In genomic region chr16:74131370-74131769, GRCm38 (mm10) we compare ENCODE assay signal across 16 mouse cellular contexts.
"Had no signal": no experiment of that assay in that cellular context is flagged by ENCODE, and none has a peak within 500 bp of the region (broad histone marks: within the 10 kb centered on the region; RNA-seq: fewer than 3 reads in every experiment).

No protein-coding gene starts in this region.

- H3K36me3 ChIP-seq: neural tube, embryonic 13.5 days; neural tube, embryonic 15.5 days; stomach, embryonic 15.5 days had no signal

- H3K4me3 ChIP-seq: neural tube, embryonic 13.5 days; neural tube, embryonic 15.5 days; stomach, embryonic 15.5 days had no signal

- H3K9me3 ChIP-seq: neural tube, embryonic 13.5 days; neural tube, embryonic 15.5 days; stomach, embryonic 15.5 days had no signal

- H3K4me2 ChIP-seq: neural tube, embryonic 13.5 days; neural tube, embryonic 15.5 days; stomach, embryonic 15.5 days had no signal

- H3K9ac ChIP-seq: neural tube, embryonic 13.5 days; neural tube, embryonic 15.5 days; stomach, embryonic 15.5 days had no signal

- DNase-seq: retina, postnatal 1 day; right cerebral cortex, adult 18-20 months; right cerebral cortex, postnatal 14 days; right cerebral cortex, postnatal 25 days; right cerebral cortex, postnatal 4 days; spleen, adult 18-20 months; thymus, adult 18-20 months; thymus, adult 2 months; thymus, postnatal 14 days; thymus, postnatal 25 days; thymus, postnatal 36 days; thymus, postnatal 4 days had no signal

- H3K4me1 ChIP-seq: stomach, embryonic 15.5 days had no signal

- H3K27ac ChIP-seq: neural tube, embryonic 13.5 days; neural tube, embryonic 15.5 days; stomach, embryonic 15.5 days; stomach, postnatal 0 days had no signal

- H3K27me3 ChIP-seq: neural tube, embryonic 13.5 days; neural tube, embryonic 15.5 days; stomach, embryonic 15.5 days had no signal
